Mouse (Mus musculus): ENCODE measurements around the gene Adamts10.

Gene Adamts10

GRCm38 (mm10) chr17:33523918-33524755 lies at the start of gene Adamts10:
Gene Adamts10, plus strand, starts transcription at chr17:33524204.
- under 1% methylated on average over 44 of the region's 44 CpGs for WGBS

GRCm38 (mm10) chr17:33484020-33484419 lies 40.0 kb upstream of the Adamts10 start:
- WGBS, result 36% methylated on average over 6 of the region's 6 CpGs

- 59% methylated on average over 2 of the region's 2 CpGs for WGBS
Measured at GRCm38 (mm10) chr17:33487211-33487610, 36.8 kb upstream of the Adamts10 start.

- 92% methylated on average over 1 of the region's 1 CpGs for WGBS
Measured at GRCm38 (mm10) chr17:33487652-33488051, 36.4 kb upstream of the Adamts10 start.

GRCm38 (mm10) chr17:33491371-33491770 lies 32.6 kb upstream of the Adamts10 start:
- 86% methylated on average over 2 of the region's 2 CpGs for WGBS

GRCm38 (mm10) chr17:33493065-33493464 lies 30.9 kb upstream of the Adamts10 start:
- 74% methylated on average over 6 of the region's 6 CpGs for WGBS

- 82% methylated on average over 1 of the region's 1 CpGs for WGBS
Measured at GRCm38 (mm10) chr17:33498918-33499317, 25.1 kb upstream of the Adamts10 start.

GRCm38 (mm10) chr17:33508386-33508785 lies 15.6 kb upstream of the Adamts10 start:
- 90% methylated on average over 1 of the region's 1 CpGs for WGBS

- 61% methylated on average over 5 of the region's 5 CpGs for WGBS
Measured at GRCm38 (mm10) chr17:33510172-33510571, 13.8 kb upstream of the Adamts10 start.

GRCm38 (mm10) chr17:33512441-33513415 lies 11.3 kb upstream of the Adamts10 start:
- WGBS, result 31% methylated on average over 2 of the region's 2 CpGs

GRCm38 (mm10) chr17:33513874-33514273 lies 10.1 kb upstream of the Adamts10 start:
- WGBS, result 90% methylated on average over 5 of the region's 5 CpGs

- 32% methylated on average over 1 of the region's 1 CpGs for WGBS
Measured at GRCm38 (mm10) chr17:33520366-33520765, 3.6 kb upstream of the Adamts10 start.

GRCm38 (mm10) chr17:33523431-33523917 lies 530 bp upstream of the Adamts10 start:
- 5% methylated on average over 11 of the region's 13 CpGs for WGBS

- 39% methylated on average over 2 of the region's 2 CpGs for WGBS
Measured at GRCm38 (mm10) chr17:33524806-33525373, 886 bp downstream of the Adamts10 start.

- WGBS, result 54% methylated on average over 3 of the region's 3 CpGs
Measured at GRCm38 (mm10) chr17:33526506-33526905, 2.5 kb downstream of the Adamts10 start.

GRCm38 (mm10) chr17:33539106-33539675 lies 15.2 kb downstream of the Adamts10 start:
- 88% methylated on average over 3 of the region's 3 CpGs for WGBS

- WGBS, result 91% methylated on average over 4 of the region's 4 CpGs
Measured at GRCm38 (mm10) chr17:33539878-33540277, 15.9 kb downstream of the Adamts10 start.

- WGBS, result 85% methylated on average over 6 of the region's 6 CpGs
Measured at GRCm38 (mm10) chr17:33549212-33549611, 25.2 kb downstream of the Adamts10 start.

- 75% methylated on average over 10 of the region's 10 CpGs for WGBS
Measured at GRCm38 (mm10) chr17:33550388-33550787, 26.4 kb downstream of the Adamts10 start.

GRCm38 (mm10) chr17:33552113-33552512 lies 28.1 kb downstream of the Adamts10 start:
- 90% methylated on average over 4 of the region's 4 CpGs for WGBS

GRCm38 (mm10) chr17:33552964-33553363 lies 29.0 kb downstream of the Adamts10 start:
- WGBS, result 46% methylated on average over 4 of the region's 4 CpGs
